Mouse (Mus musculus) liver, embryonic 13.5 days (tissue): ENCODE measurements around the gene Utp11. TPM values are rescaled to one million over a fixed set of nuclear protein-coding genes. Genes with fewer than 3 reads are reported as not detected.

Experiments used
- ATAC-seq: fragments of 200-750 bp; cut with Nextera tagmentation; 2 replicates; pipeline ENCODE4 v1.8.0; 2017; ENCODE audit warnings: low read depth, mild to moderate bottlenecking, moderate number of reproducible peaks, moderate library complexity
- DNase-seq: peaks from one replicate; pipeline ENCODE4 v3.0.0; 2022
- H3K27ac ChIP-seq: fragments of 300-500 bp; sonication (generic); 2 replicates; pipeline ENCODE4 v1.5.1; 2015; ENCODE audit warnings: moderate library complexity, mild to moderate bottlenecking, inconsistent platforms
- H3K27me3 ChIP-seq: fragments of 300-500 bp; sonication (generic); 2 replicates; pipeline ENCODE4 v1.6.1; 2015; ENCODE audit warnings: mild to moderate bottlenecking, inconsistent platforms
- H3K36me3 ChIP-seq: fragments of 300-500 bp; sonication (generic); 2 replicates; pipeline ENCODE4 v1.6.1; 2015; ENCODE audit warnings: mild to moderate bottlenecking, inconsistent platforms
- H3K4me1 ChIP-seq: fragments of 300-500 bp; sonication (generic); replicated peaks from 2 replicates; pipeline ENCODE4 v1.6.1; 2015; ENCODE audit warnings: inconsistent platforms
- H3K4me2 ChIP-seq: fragments of 300-500 bp; sonication (generic); 2 replicates; pipeline ENCODE4 v1.6.1; 2015; ENCODE audit warnings: inconsistent platforms, mild to moderate bottlenecking, moderate library complexity
- H3K4me3 ChIP-seq: fragments of 300-500 bp; sonication (generic); replicated peaks from 2 replicates; pipeline ENCODE4 v1.5.1; 2015; ENCODE audit warnings: mild to moderate bottlenecking, inconsistent platforms
- H3K9ac ChIP-seq: fragments of 300-500 bp; sonication (generic); 2 replicates; pipeline ENCODE4 v1.6.1; 2015; ENCODE audit warnings: mild to moderate bottlenecking, inconsistent platforms
- H3K9me3 ChIP-seq: fragments of 300-500 bp; sonication (generic); replicated peaks from 2 replicates; pipeline ENCODE4 v1.6.1; 2016; ENCODE audit warnings: inconsistent platforms
- WGBS: fragments of 180-500 bp; shearing (Covaris S2); methylation state at CpG from one replicate; pipeline ENCODE4 v1.1.7; 2015; ENCODE audit not compliant: insufficient replicate concordance; 5-methylcytosine and 5-hydroxymethylcytosine counted together
- polyA plus RNA-seq: library from polyadenylated mRNA; unstranded; fragments of >200 nt; fragmentation: Nextera tagmentation; extraction: Ambion mirVana; gene quantifications from 2 replicates; pipeline ENCODE4 v1.2.1, GENCODE M21; 2015

The Utp11 gene
- polyA plus RNA-seq, 1 experiment from 2014 or later, result 37.5 TPM

DNA sequence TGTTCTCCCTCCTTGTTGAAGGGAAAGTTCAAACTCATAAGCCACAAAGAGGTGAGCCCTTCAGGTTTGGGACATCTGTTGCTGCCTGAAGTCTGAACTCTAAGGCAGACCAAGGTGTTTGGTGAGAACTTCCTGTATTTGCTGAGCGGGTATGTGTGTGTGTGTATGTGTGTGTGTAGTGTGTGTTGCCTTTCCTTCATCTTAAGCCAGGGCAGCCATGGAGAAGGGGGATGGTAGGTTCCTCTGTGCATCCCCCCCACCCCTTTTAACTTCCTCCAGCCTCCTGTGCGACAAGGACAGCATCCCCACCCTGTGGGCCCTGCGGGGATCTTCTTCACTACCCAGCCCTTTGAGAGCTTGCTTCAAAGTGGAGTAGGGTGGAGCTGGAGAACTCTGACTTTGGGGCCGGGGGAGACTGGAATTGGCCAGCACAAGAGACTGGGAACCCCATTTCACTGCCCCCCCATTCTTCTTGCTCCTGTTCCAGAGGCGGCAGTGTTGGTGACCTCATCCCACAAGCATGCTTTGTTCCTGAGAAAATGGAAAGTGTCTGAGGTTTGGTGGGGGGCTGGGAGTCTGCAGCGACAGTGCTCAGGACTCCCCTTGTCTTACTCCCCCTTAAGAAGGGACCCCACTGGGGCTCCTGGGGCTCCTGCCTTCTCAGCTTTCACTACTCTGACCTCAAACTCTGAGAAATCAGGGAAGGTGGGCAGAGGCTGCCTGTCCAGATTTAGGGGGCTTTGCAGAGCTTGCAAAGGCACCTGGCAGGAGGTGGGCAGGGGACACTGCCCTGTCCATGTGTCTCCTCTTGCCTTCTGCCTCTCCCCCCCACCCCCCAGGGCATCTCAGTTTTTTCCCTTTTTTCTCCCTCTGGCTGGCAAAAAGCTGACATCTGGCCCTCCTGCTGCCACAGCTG is 10.7 kb upstream of the Utp11 start:
- Histone ChIP-seq H3K27me3 (peaks cover 17% of the 10 kb centered on the region; the same call in 1 of the 2 replicates), H3K4me1 (peaks cover 81% of the 10 kb centered on the region)
- no peak for DNase-seq

DNA sequence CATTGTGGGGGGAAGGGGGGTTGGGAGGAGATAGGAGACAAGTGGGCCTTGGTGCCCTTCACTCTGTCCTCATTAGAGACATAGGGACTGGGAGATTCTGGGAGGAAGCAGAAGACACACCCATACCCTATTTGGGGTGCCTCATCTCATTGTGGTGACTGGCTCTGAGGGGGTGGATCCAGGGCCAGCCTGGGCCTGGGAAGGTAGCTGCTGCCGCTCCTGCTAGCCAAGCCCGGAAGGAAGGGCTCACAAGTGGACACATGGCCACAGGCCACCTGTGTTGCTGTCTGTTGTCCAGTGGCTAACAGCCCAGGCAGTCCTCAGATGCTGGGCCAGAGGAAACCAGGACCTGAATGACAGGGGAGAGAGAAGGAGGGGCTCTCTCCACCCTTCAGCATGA is 10.0 kb upstream of the Utp11 start:
- DNase-seq, result no peak
- 30% methylated on average over 2 of the region's 2 CpGs for WGBS
- no peak overlapping the region for H3K4me3 ChIP-seq

More for the DNA sequence above, 10.7 kb upstream of the Utp11 start:
- no peak for ATAC-seq
- Histone ChIP-seq H3K4me3 (no peak overlapping the region), H3K36me3 (peaks cover 14% of the 10 kb centered on the region), H3K9me3 (no peaks in the 10 kb centered on the region), H3K4me2 (peak overlapping the region; percentile 35), H3K9ac (0 out of 2 replicates have a peak overlapping the region, but pooled peaks have one; percentile 33), H3K27ac (peak overlapping the region; percentile 76)
- 32% methylated on average over 6 of the region's 6 CpGs for WGBS

DNA sequence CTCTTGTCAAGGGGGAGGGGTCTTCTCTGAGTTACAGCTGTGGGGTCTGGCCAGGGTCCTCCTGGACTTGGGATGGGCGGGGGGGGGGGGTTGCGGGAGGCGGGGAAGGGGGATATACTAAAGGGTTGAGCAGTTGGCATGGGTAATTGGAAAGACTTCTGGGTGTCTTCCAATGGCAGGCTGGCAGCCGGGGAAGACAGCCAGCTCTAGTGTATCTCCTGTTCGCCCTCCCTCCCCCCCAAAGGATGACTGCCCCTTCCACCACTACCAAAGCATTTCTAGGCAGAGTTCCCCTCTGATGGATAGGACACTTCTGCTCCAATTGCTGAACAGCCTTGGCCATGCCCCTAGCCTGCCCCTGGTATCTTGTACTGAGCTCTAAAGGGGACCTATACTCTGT is 8.5 kb upstream of the Utp11 start:
- DNase-seq (no peak), ATAC-seq (no peak)
- Histone ChIP-seq H3K9ac (peak overlapping the region; percentile 80), H3K36me3 (peaks cover 5% of the 10 kb centered on the region), H3K27me3 (peaks cover 17% of the 10 kb centered on the region; the same call in 1 of the 2 replicates), H3K4me1 (peaks cover 62% of the 10 kb centered on the region), H3K4me3 (peak overlapping the region; percentile 75), H3K27ac (peak overlapping the region; percentile 22; the same call in 1 of the 2 replicates), H3K4me2 (peak overlapping the region; percentile 98), H3K9me3 (no peaks in the 10 kb centered on the region)
- WGBS, result 63% methylated on average over 5 of the region's 5 CpGs

More for the DNA sequence above, 10.0 kb upstream of the Utp11 start:
- Histone ChIP-seq H3K4me2 (peak overlapping the region; percentile 35; the same call in 1 of the 2 replicates), H3K9me3 (no peaks in the 10 kb centered on the region), H3K27ac (peak overlapping the region; percentile 76), H3K9ac (peak overlapping the region; percentile 33; the same call in 1 of the 2 replicates), H3K4me1 (peaks cover 74% of the 10 kb centered on the region), H3K27me3 (peaks cover 17% of the 10 kb centered on the region; the same call in 1 of the 2 replicates), H3K36me3 (peaks cover 14% of the 10 kb centered on the region)
- ATAC-seq, result no peak

DNA sequence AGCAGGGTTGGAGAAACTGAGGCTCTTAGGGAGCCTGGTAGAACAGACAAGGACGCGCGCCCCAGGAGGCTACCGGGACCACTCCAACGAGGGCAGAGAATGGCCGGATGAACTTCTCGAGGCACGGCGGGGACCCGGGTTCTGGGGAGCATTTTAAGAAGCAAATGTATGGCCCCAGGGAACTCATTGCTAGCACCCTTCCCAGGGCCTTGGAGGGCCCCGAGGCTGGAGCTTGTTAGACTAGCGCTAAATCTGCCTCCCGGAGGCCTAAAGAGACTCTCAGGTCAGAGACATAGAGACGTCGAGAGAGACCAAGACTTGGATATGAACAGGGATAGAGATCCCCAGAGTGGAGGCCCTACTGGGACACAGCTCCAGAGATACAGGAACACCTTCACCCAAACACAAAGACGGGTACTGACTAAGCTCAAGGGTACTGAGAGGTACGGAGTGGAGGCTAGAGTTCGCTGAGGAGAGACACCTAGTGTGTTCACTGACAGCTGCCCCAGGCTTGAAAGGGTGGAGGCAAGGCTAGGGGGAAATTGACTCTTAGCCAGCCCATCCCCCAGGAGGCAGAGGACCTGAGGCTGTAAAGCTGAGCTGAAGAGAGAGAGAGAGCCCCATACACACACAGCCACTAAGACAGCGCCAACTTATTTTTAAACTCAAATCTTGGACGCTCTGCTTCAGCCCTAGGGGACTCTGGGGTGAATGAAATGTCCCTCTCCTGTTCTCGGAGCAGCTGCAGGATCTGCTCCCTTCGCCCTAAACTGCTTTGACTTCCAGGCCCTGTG is 7.8 kb upstream of the Utp11 start:
- H3K4me2 ChIP-seq, result peak overlapping the region; percentile 98
- peak overlapping the region; percentile 75 for H3K4me3 ChIP-seq
- WGBS, result 6% methylated on average over 22 of the region's 22 CpGs
- DNase-seq (no peak), ATAC-seq (0 out of 2 replicates have a peak, but pooled peaks have one; percentile 9)
- H3K27ac ChIP-seq, result peak overlapping the region; percentile 69
- peaks cover 3% of the 10 kb centered on the region; the same call in 1 of the 2 replicates for H3K36me3 ChIP-seq
- peaks cover 17% of the 10 kb centered on the region; the same call in 1 of the 2 replicates for H3K27me3 ChIP-seq
- H3K9me3 ChIP-seq, result no peaks in the 10 kb centered on the region
- peak overlapping the region; percentile 80 for H3K9ac ChIP-seq
- H3K4me1 ChIP-seq, result peaks cover 67% of the 10 kb centered on the region

DNA sequence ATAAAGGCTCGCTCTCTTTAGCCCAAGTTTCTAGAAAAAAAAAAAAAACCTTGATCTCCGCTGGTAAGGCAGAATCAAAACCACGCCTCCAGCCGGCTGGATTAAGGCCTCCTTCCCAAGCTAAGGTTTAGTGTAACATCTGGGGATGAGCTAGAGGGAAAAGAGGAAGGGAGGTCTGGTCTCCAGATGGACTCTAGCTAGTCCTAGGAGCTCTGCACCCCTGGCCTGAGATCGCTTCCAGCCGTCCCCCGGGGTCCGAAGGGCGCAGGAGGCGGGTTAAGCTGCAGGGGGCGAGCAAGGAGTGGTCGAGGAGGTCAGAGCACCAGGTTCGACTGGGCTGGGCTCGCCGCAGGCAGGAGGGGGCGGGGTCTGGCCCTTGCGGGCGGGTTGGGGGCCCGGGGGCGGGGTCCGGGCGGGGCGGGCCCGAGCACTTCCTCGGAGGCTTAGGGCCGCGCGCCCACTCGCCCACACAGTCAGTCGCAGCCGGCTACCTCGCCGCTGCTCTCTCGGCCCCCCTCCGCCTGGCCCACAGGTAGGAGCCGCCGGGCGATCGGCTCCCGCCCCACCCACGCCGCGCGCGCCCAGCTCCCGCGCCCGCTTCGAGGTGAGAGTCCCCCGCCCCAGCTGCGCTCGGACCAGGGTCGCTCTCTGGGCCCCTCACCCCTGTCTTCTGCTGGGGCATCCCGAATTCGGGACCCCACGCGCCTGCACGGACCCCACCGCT is 7.0 kb upstream of the Utp11 start, which contains the start of gene Fhl3:
Gene Fhl3 (plus strand): TSS at position 454 of the 724 bp plus-strand sequence.
- Histone ChIP-seq H3K9me3 (no peaks in the 10 kb centered on the region), H3K4me3 (peak within 1 kb of the TSS; percentile 75), H3K4me2 (peak within 1 kb of the TSS; percentile 98), H3K36me3 (no peaks in the 10 kb centered on the region), H3K27me3 (peaks cover 17% of the 10 kb centered on the region; the same call in 1 of the 2 replicates), H3K27ac (peak within 1 kb of the TSS; percentile 69), H3K9ac (peak within 1 kb of the TSS; percentile 80), H3K4me1 (peaks cover 71% of the 10 kb centered on the region)
- ATAC-seq (peak; percentile 70), DNase-seq (no peak)
- WGBS, result 1% methylated on average over 47 of the region's 59 CpGs

DNA sequence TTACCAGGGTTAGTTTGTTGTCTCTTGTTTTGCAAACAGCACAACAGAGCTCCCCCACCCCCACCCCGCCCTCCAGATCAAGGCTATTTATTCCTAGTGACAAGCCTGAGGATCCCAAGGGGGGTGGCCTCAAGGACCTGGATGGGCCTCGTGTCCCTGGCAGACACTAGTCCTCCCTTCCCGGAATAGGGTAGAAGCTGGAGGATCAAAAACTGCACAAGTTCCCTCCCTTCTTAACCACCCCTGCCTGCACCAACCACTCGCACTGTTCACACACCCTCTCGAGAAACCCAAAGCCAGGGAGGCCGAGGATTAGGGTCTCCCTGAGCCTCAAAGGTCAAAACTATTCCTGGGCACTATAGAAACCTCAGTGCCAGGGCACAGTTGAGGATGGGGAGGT is 6.4 kb upstream of the Utp11 start:
- H3K36me3 ChIP-seq, result no peaks in the 10 kb centered on the region
- ATAC-seq (no peak), DNase-seq (no peak)
- peaks cover 70% of the 10 kb centered on the region for H3K4me1 ChIP-seq
- no peaks in the 10 kb centered on the region for H3K9me3 ChIP-seq
- H3K27me3 ChIP-seq, result peaks cover 17% of the 10 kb centered on the region; the same call in 1 of the 2 replicates
- peak overlapping the region; percentile 98 for H3K4me2 ChIP-seq
- peak overlapping the region; percentile 75 for H3K4me3 ChIP-seq
- H3K27ac ChIP-seq, result peak overlapping the region; percentile 67
- 26% methylated on average over 6 of the region's 6 CpGs for WGBS
- peak overlapping the region; percentile 80 for H3K9ac ChIP-seq

DNA sequence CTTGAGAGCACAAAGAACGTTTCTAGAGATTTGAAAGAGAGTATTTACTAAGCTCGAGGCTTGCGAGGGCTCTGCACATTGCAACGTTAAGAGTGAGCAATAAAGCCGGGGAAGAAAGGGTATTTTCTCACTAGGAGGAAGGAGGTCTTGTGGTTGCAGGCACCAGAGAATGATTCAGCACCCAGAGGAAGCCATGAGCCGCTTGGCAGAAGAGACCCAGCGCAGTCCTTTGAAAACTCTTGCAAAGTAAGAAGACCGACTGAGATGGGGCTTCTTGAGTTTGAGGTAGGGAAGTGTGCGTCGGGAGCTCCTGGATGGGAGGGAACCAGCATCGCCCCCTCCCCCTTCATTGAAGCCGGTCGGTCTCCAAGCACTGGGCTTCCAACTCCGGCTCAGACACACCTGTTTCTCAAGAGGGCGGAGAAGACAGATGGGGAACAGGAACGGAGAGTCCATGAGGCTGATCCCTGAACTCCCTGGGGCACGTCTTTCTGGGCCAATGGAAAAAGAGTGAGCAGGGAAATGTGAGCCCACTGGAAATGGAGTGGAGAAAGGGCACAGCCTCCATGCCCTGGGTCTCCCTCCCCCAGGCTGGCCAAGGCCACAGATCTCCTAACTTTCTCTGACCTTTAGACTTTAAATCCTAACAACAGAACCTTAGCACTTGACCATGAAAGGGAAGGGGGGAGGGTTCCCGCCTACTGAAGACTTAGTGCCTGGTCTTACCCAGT is 2.6 kb upstream of the Utp11 start:
- H3K4me2 ChIP-seq, result peak overlapping the region; percentile 48
- peak overlapping the region; percentile 30 for H3K27ac ChIP-seq
- peak overlapping the region; percentile 22 for H3K4me3 ChIP-seq
- H3K36me3 ChIP-seq, result no peaks in the 10 kb centered on the region
- peaks cover 61% of the 10 kb centered on the region for H3K4me1 ChIP-seq
- no peak for DNase-seq
- H3K9ac ChIP-seq, result peak overlapping the region; percentile 52
- H3K9me3 ChIP-seq, result no peaks in the 10 kb centered on the region
- H3K27me3 ChIP-seq, result peaks cover 11% of the 10 kb centered on the region; the same call in 1 of the 2 replicates
- WGBS, result 6% methylated on average over 18 of the region's 18 CpGs
- ATAC-seq, result no peak

DNA sequence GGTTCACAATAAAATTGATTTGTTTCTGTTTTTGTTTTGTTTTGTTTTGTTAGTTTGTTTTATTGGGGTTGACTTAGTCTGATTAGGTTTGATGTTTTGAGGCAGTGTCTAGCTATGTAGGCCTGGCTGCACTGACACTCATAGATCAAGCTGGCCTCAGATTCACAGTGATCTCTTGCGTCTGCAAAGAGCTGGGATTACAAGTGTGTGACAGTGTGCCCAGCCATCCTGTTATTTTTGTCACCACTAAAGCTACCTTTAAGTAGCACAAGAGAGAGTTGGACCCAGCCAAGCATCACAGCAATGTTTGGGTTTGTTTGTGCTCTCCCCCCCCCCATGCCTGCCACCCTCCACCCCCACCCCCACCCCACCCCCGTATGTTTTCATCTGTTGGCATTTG is 1.2 kb upstream of the Utp11 start:
- DNase-seq (no peak), ATAC-seq (no peak)
- WGBS, result 79% methylated on average over 2 of the region's 2 CpGs
- no peak overlapping the region for H3K4me2 ChIP-seq
- H3K4me3 ChIP-seq, result no peak overlapping the region
- H3K9me3 ChIP-seq, result no peaks in the 10 kb centered on the region
- H3K9ac ChIP-seq, result no peak overlapping the region
- 0 out of 2 replicates have a peak, but pooled peaks cover 2% of the 10 kb centered on the region for H3K27me3 ChIP-seq
- no peaks in the 10 kb centered on the region; the same call in 1 of the 2 replicates for H3K36me3 ChIP-seq
- H3K27ac ChIP-seq, result no peak overlapping the region
- peaks cover 52% of the 10 kb centered on the region for H3K4me1 ChIP-seq

DNA sequence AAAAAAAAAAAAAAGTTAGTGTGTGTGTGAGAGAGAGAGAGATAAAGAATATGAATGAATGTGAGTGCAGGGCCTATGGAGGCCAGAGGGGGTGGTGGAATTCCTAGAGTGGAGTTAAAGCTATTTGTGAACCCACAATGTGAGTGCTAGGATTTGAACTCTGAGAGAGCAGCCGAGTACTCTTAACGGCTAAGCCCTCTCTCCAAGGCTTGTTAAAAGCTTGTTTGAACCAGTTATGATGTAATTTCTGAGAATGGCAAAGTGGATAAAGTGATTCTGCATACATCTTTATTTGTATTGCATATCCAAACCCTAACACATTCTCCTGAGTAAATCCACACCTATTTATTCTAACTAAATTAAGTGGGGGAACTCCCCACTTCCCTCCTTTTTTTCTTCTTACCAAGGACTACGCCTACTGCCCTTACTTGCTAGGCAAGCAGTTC is 961 bp downstream of the Utp11 start:
- H3K36me3 ChIP-seq, result peaks cover 14% of the 10 kb centered on the region; the same call in 1 of the 2 replicates
- WGBS, result 28% methylated on average over 3 of the region's 3 CpGs
- no peaks in the 10 kb centered on the region for H3K9me3 ChIP-seq
- peak overlapping the region; percentile 85 for H3K4me2 ChIP-seq
- ATAC-seq (no peak), DNase-seq (no peak)
- no peaks in the 10 kb centered on the region for H3K27me3 ChIP-seq
- H3K9ac ChIP-seq, result peak overlapping the region; percentile 87
- H3K27ac ChIP-seq, result peak overlapping the region; percentile 60; the same call in 1 of the 2 replicates
- peak overlapping the region; percentile 85 for H3K4me3 ChIP-seq
- peaks cover 49% of the 10 kb centered on the region for H3K4me1 ChIP-seq

DNA sequence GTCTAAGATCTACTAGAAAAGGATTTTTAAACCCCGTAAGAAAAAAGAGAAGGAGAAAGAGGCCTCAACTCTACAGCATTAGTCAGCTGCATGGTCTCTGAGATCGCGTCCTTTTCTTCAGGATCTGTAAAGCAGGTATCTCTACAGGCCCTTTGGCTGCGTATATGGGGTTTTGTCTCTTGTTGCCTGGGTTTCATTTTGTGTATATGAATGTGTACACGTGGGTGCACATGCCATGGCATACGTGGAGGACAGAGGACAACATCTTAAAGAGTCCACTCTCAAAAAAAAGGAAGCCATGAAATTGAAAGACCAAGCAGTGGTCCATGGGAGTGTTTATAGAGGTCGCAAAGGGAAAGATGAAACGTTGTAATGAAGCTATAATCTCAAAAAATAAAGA is 1.9 kb downstream of the Utp11 start:
- H3K36me3 ChIP-seq, result peaks cover 18% of the 10 kb centered on the region
- H3K9me3 ChIP-seq, result no peaks in the 10 kb centered on the region
- no peaks in the 10 kb centered on the region for H3K27me3 ChIP-seq
- peak overlapping the region; percentile 85 for H3K4me2 ChIP-seq
- H3K9ac ChIP-seq, result 0 out of 2 replicates have a peak overlapping the region, but pooled peaks have one; percentile 26
- DNase-seq (no peak), ATAC-seq (no peak)
- 51% methylated on average over 8 of the region's 8 CpGs for WGBS
- peak overlapping the region; percentile 43; the same call in 1 of the 2 replicates for H3K27ac ChIP-seq
- peaks cover 47% of the 10 kb centered on the region for H3K4me1 ChIP-seq
- no peak overlapping the region; the same call in 1 of the 2 replicates for H3K4me3 ChIP-seq
